13 mouse cellular contexts compared by ENCODE assay signal in genomic region chr4:43398014-43398413, GRCm38 (mm10). TPM values are rescaled to one million over a fixed set of nuclear protein-coding genes. Genes with fewer than 3 reads are reported as not detected.
A peak's percentile ranks its signal among the peaks of the same experiment; 100 is the strongest.
DNase-seq lines count a peak whose midpoint lies in the region; ATAC-seq and TF ChIP-seq lines count a peak whose summit lies in the region.
"Had no signal": no experiment of that assay in that cellular context is flagged by ENCODE, and none has a peak within 500 bp of the region (broad histone marks: within the 10 kb centered on the region; RNA-seq: fewer than 3 reads in every experiment).

No protein-coding gene starts in this region.

- H3K9ac ChIP-seq in heart, embryonic 14.5 days (ENCODE audit: low read length), result peak overlapping the region; percentile 74
- no peak overlapping the region for H3K9ac ChIP-seq in midbrain, embryonic 13.5 days (replicated peaks)
- no peak overlapping the region for H3K9ac ChIP-seq in heart, postnatal 0 days (replicated peaks; ENCODE audit: low read depth, low read length)
- no peak overlapping the region for H3K9ac ChIP-seq in midbrain, embryonic 11.5 days (ENCODE audit: low read length)
- H3K9ac ChIP-seq: liver, postnatal 0 days; neural tube, embryonic 12.5 days had no signal

- no peak for TF ChIP-seq POLR2A in small intestine, adult 2 months (IDR thresholded peaks at IDR 0.05; ENCODE audit: low read depth, low read length)

- intact Hi-C loops in heart, postnatal 36 days (cut with DNase I), result no loop called here

- no peak for ATAC-seq in heart, embryonic 14.5 days (ENCODE audit: insufficient number of reproducible peaks, insufficient read depth, low FRiP score, low read depth)
- no peak for ATAC-seq in midbrain, embryonic 13.5 days
- no peak for ATAC-seq in heart, postnatal 0 days (ENCODE audit: insufficient read depth, low read depth)
- no peak for ATAC-seq in midbrain, embryonic 11.5 days (ENCODE audit: low FRiP score)
- ATAC-seq: activated CD4-positive, CD25-positive, alpha-beta regulatory T cell, adult 4 months; liver, postnatal 0 days had no signal

- no peak; the same call in 1 of the 2 replicates for TF ChIP-seq EP300 in heart, postnatal 0 days (IDR thresholded peaks at IDR 0.05; ENCODE audit: low read depth)

- H3K27ac ChIP-seq in heart, embryonic 14.5 days (replicated peaks in 1 of 2; ENCODE audit: control insufficient read depth in 1 of 2, insufficient read depth in 1 of 2, low read depth in 2 of 2, low read length in 2 of 2), result peak overlapping the region; percentile 46 to 97
- H3K27ac ChIP-seq in midbrain, embryonic 13.5 days, result peak overlapping the region; percentile 39
- no peak overlapping the region for H3K27ac ChIP-seq in midbrain, embryonic 10.5 days (replicated peaks)
- H3K27ac ChIP-seq in heart, postnatal 0 days (ENCODE audit: low read depth), result peak overlapping the region; percentile 99
- 0 out of 2 replicates have a peak overlapping the region, but pooled peaks have one; percentile 31 for H3K27ac ChIP-seq in small intestine, adult 2 months (ENCODE audit: insufficient read depth, low read depth, low read length)
- no peak overlapping the region for H3K27ac ChIP-seq in midbrain, embryonic 11.5 days (ENCODE audit: low read depth, low read length)
- H3K27ac ChIP-seq: neural tube, embryonic 12.5 days had no signal

- H3K4me1 ChIP-seq in heart, embryonic 14.5 days (ENCODE audit: control insufficient read depth in 2 of 2, insufficient read depth in 2 of 2, low read length in 2 of 2), result peaks cover 47 to 67% of the 10 kb centered on the region in 2 experiments
- peaks cover 35% of the 10 kb centered on the region for H3K4me1 ChIP-seq in midbrain, embryonic 13.5 days (replicated peaks)
- H3K4me1 ChIP-seq in midbrain, embryonic 10.5 days, result peaks cover 39% of the 10 kb centered on the region
- peaks cover 71% of the 10 kb centered on the region for H3K4me1 ChIP-seq in heart, postnatal 0 days (ENCODE audit: control insufficient read depth, insufficient read depth)
- peaks cover 13% of the 10 kb centered on the region for H3K4me1 ChIP-seq in small intestine, adult 2 months (ENCODE audit: control insufficient read depth, insufficient read depth, insufficient read length, low read length)
- peaks cover 11% of the 10 kb centered on the region for H3K4me1 ChIP-seq in midbrain, embryonic 11.5 days (ENCODE audit: control insufficient read depth, insufficient read depth, low read length)

- H3K36me3 ChIP-seq in heart, embryonic 14.5 days (ENCODE audit: control insufficient read depth, insufficient read depth, low read length), result no peaks in the 10 kb centered on the region
- H3K36me3 ChIP-seq in midbrain, embryonic 13.5 days, result peaks cover 4% of the 10 kb centered on the region; the same call in 1 of the 2 replicates
- H3K36me3 ChIP-seq in midbrain, embryonic 10.5 days, result no peaks in the 10 kb centered on the region
- H3K36me3 ChIP-seq in heart, postnatal 0 days (replicated peaks; ENCODE audit: control insufficient read depth, insufficient read depth, low read length), result no peaks in the 10 kb centered on the region
- H3K36me3 ChIP-seq in small intestine, adult 2 months (ENCODE audit: control insufficient read depth, insufficient read depth, low read length), result no peaks in the 10 kb centered on the region
- H3K36me3 ChIP-seq in midbrain, embryonic 11.5 days (ENCODE audit: control insufficient read depth, insufficient read depth, low read length), result no peaks in the 10 kb centered on the region
- H3K36me3 ChIP-seq: neural tube, embryonic 12.5 days had no signal

- no peaks in the 10 kb centered on the region for H3K27me3 ChIP-seq in heart, embryonic 14.5 days (ENCODE audit: control insufficient read depth, insufficient read depth, low read length)
- no peaks in the 10 kb centered on the region for H3K27me3 ChIP-seq in midbrain, embryonic 13.5 days
- no peaks in the 10 kb centered on the region for H3K27me3 ChIP-seq in midbrain, embryonic 10.5 days (ENCODE audit: low read depth, poor library complexity, severe bottlenecking)
- H3K27me3 ChIP-seq in heart, postnatal 0 days (ENCODE audit: control insufficient read depth, insufficient read depth, low read length), result no peaks in the 10 kb centered on the region
- no peaks in the 10 kb centered on the region for H3K27me3 ChIP-seq in small intestine, adult 2 months (ENCODE audit: control insufficient read depth, insufficient read depth, low read length)
- no peaks in the 10 kb centered on the region for H3K27me3 ChIP-seq in midbrain, embryonic 11.5 days (ENCODE audit: control insufficient read depth, insufficient read depth, low read length)
- H3K27me3 ChIP-seq: neural tube, embryonic 12.5 days had no signal

- DNase-seq in heart, postnatal 36 days, result no peak
- no peak for DNase-seq in midbrain, embryonic 10.5 days (ENCODE audit: low spot score)
- no peak for DNase-seq in heart, postnatal 0 days (ENCODE audit: low spot score)
- DNase-seq in midbrain, embryonic 11.5 days (ENCODE audit: low spot score, missing footprints), result no peak
- DNase-seq: cerebellum, adult 8-10 months; liver, postnatal 0 days had no signal

- H3K4me3 ChIP-seq in heart, embryonic 14.5 days (ENCODE audit: control insufficient read depth in 1 of 2, insufficient read depth in 1 of 2, low read depth in 1 of 2, low read length in 2 of 2), result no peak overlapping the region
- H3K4me3 ChIP-seq in midbrain, embryonic 13.5 days (replicated peaks), result no peak overlapping the region
- H3K4me3 ChIP-seq in midbrain, embryonic 10.5 days, result no peak overlapping the region
- no peak overlapping the region for H3K4me3 ChIP-seq in heart, postnatal 0 days (ENCODE audit: low read depth, low read length)
- no peak overlapping the region for H3K4me3 ChIP-seq in small intestine, adult 2 months (ENCODE audit: low read depth, low read length)
- no peak overlapping the region for H3K4me3 ChIP-seq in midbrain, embryonic 11.5 days (ENCODE audit: low read depth, low read length)
- H3K4me3 ChIP-seq: neural tube, embryonic 12.5 days had no signal

- 80% methylated on average over 4 of the region's 4 CpGs for WGBS in heart, embryonic 14.5 days
- 79% methylated on average over 4 of the region's 4 CpGs for WGBS in midbrain, embryonic 13.5 days
- 89% methylated on average over 4 of the region's 4 CpGs for WGBS in midbrain, embryonic 10.5 days
- 80% methylated on average over 4 of the region's 4 CpGs for WGBS in heart, postnatal 0 days
- WGBS in small intestine, adult 2 months, result 88% methylated on average over 4 of the region's 4 CpGs
- WGBS in midbrain, embryonic 11.5 days, result 83% methylated on average over 4 of the region's 4 CpGs

- no peaks in the 10 kb centered on the region for H3K9me3 ChIP-seq in heart, embryonic 14.5 days (ENCODE audit: control insufficient read depth, low read length)
- no peaks in the 10 kb centered on the region for H3K9me3 ChIP-seq in midbrain, embryonic 13.5 days
- H3K9me3 ChIP-seq in midbrain, embryonic 10.5 days (replicated peaks), result no peaks in the 10 kb centered on the region
- H3K9me3 ChIP-seq in heart, postnatal 0 days (replicated peaks; ENCODE audit: control insufficient read depth, low read length), result no peaks in the 10 kb centered on the region
- H3K9me3 ChIP-seq in midbrain, embryonic 11.5 days (ENCODE audit: control insufficient read depth, low read length), result no peaks in the 10 kb centered on the region
- H3K9me3 ChIP-seq: neural tube, embryonic 12.5 days had no signal

- TF ChIP-seq CTCF in heart, postnatal 0 days (IDR thresholded peaks at IDR 0.05; ENCODE audit: low read depth), result no peak
- TF ChIP-seq CTCF in small intestine, adult 2 months (IDR thresholded peaks at IDR 0.05; ENCODE audit: extremely low read depth, insufficient read length, insufficient replicate concordance, low read depth, low read length), result no peak

- no peak overlapping the region for H3K4me2 ChIP-seq in heart, embryonic 14.5 days (ENCODE audit: low read length)
- no peak overlapping the region for H3K4me2 ChIP-seq in midbrain, embryonic 13.5 days (replicated peaks)
- no peak overlapping the region for H3K4me2 ChIP-seq in heart, postnatal 0 days (ENCODE audit: low read depth, low read length)
- no peak overlapping the region for H3K4me2 ChIP-seq in midbrain, embryonic 11.5 days
- H3K4me2 ChIP-seq: neural tube, embryonic 12.5 days had no signal

RNA-seq across cellular contexts. Expression of gene Rusc2, which starts 16.2 kb away (rescaled TPM):
- polyA plus RNA-seq in heart, embryonic 14.5 days (2014; fragmentation: Nextera tagmentation; extraction: Ambion mirVana), result 6.4 and 10.9 TPM in 2 replicates
- 10 to 100 TPM; 45.5 to 46.0 TPM for total RNA-seq in heart, postnatal 36 days (2021)
- polyA plus RNA-seq in midbrain, embryonic 13.5 days (2015; fragmentation: Nextera tagmentation; extraction: Ambion mirVana), result 68.8 and 75.4 TPM in 2 replicates
- polyA plus RNA-seq in midbrain, embryonic 10.5 days (2016; fragmentation: Nextera tagmentation; extraction: Ambion mirVana), result 10.5 and 18.1 TPM in 2 replicates
- total RNA-seq in heart, postnatal 0 days (2014; rRNA removed; ENCODE audit: low replicate concordance), result 32.2 and 34.9 TPM in 2 replicates
- polyA plus RNA-seq in heart, postnatal 0 days (2015; fragmentation: Nextera tagmentation; extraction: Ambion mirVana), result 7.2 and 8.0 TPM in 2 replicates
- polyA plus RNA-seq in small intestine, adult 2 months (2012; rRNA removed), result 9.4 and 11.2 TPM in 2 replicates
- polyA plus RNA-seq in midbrain, embryonic 11.5 days (2014; fragmentation: Nextera tagmentation; extraction: Ambion mirVana), result 13.7 TPM in 2 replicates
- polyA plus RNA-seq: activated CD4-positive, CD25-positive, alpha-beta regulatory T cell, adult 4 months had no signal

RNA-seq across cellular contexts. Expression of gene Fam166b, which starts 30.9 kb away (rescaled TPM):
- 0.16 TPM in 1 of 2 replicates, not detected in the other for polyA plus RNA-seq in heart, embryonic 14.5 days (2014; fragmentation: Nextera tagmentation; extraction: Ambion mirVana)
- not detected for total RNA-seq in heart, postnatal 36 days (2021)
- polyA plus RNA-seq in midbrain, embryonic 13.5 days (2015; fragmentation: Nextera tagmentation; extraction: Ambion mirVana), result 0.30 and 0.83 TPM in 2 replicates
- polyA plus RNA-seq in midbrain, embryonic 10.5 days (2016; fragmentation: Nextera tagmentation; extraction: Ambion mirVana), result 0.14 and 0.25 TPM in 2 replicates
- total RNA-seq in heart, postnatal 0 days (2014; rRNA removed; ENCODE audit: low replicate concordance), result not detected in 2 replicates
- polyA plus RNA-seq in heart, postnatal 0 days (2015; fragmentation: Nextera tagmentation; extraction: Ambion mirVana), result 0.14 and 0.25 TPM in 2 replicates
- polyA plus RNA-seq in small intestine, adult 2 months (2012; rRNA removed), result 0.24 TPM in 1 of 2 replicates, not detected in the other
- polyA plus RNA-seq in midbrain, embryonic 11.5 days (2014; fragmentation: Nextera tagmentation; extraction: Ambion mirVana), result 0.54 and 0.59 TPM in 2 replicates
- polyA plus RNA-seq: activated CD4-positive, CD25-positive, alpha-beta regulatory T cell, adult 4 months; spleen, adult 2 months had no signal

RNA-seq across cellular contexts. Expression of gene Tesk1, which starts 43.7 kb away (rescaled TPM):
- polyA plus RNA-seq in heart, embryonic 14.5 days (2014; fragmentation: Nextera tagmentation; extraction: Ambion mirVana), result 8.9 and 9.4 TPM in 2 replicates
- 10 to 100 TPM; 32.8 to 33.4 TPM for total RNA-seq in heart, postnatal 36 days (2021)
- polyA plus RNA-seq in midbrain, embryonic 13.5 days (2015; fragmentation: Nextera tagmentation; extraction: Ambion mirVana), result 6.1 and 8.4 TPM in 2 replicates
- polyA plus RNA-seq in midbrain, embryonic 10.5 days (2016; fragmentation: Nextera tagmentation; extraction: Ambion mirVana), result 2.9 and 6.0 TPM in 2 replicates
- total RNA-seq in heart, postnatal 0 days (2014; rRNA removed; ENCODE audit: low replicate concordance), result 51.3 and 55.5 TPM in 2 replicates
- 3.9 and 5.1 TPM in 2 replicates for polyA plus RNA-seq in heart, postnatal 0 days (2015; fragmentation: Nextera tagmentation; extraction: Ambion mirVana)
- polyA plus RNA-seq in small intestine, adult 2 months (2012; rRNA removed), result 45.8 and 77.6 TPM in 2 replicates
- polyA plus RNA-seq in midbrain, embryonic 11.5 days (2014; fragmentation: Nextera tagmentation; extraction: Ambion mirVana), result 7.2 and 7.3 TPM in 2 replicates

RNA-seq across cellular contexts. Expression of gene Cd72, which starts 56.4 kb away (rescaled TPM):
- 3.1 and 3.9 TPM in 2 replicates for polyA plus RNA-seq in heart, embryonic 14.5 days (2014; fragmentation: Nextera tagmentation; extraction: Ambion mirVana)
- total RNA-seq in heart, postnatal 36 days (2021), result 1 to 10 TPM in 1 of 2 experiments, under 1 TPM in 1; 0.89 to 1.6 TPM
- 4.1 and 4.7 TPM in 2 replicates for polyA plus RNA-seq in midbrain, embryonic 13.5 days (2015; fragmentation: Nextera tagmentation; extraction: Ambion mirVana)
- polyA plus RNA-seq in midbrain, embryonic 10.5 days (2016; fragmentation: Nextera tagmentation; extraction: Ambion mirVana), result 1.4 and 1.8 TPM in 2 replicates
- 0.08 and 0.81 TPM in 2 replicates for total RNA-seq in heart, postnatal 0 days (2014; rRNA removed; ENCODE audit: low replicate concordance)
- polyA plus RNA-seq in heart, postnatal 0 days (2015; fragmentation: Nextera tagmentation; extraction: Ambion mirVana), result 3.4 TPM in 2 replicates
- polyA plus RNA-seq in small intestine, adult 2 months (2012; rRNA removed), result 2.8 and 11.4 TPM in 2 replicates
- 2.9 and 3.4 TPM in 2 replicates for polyA plus RNA-seq in midbrain, embryonic 11.5 days (2014; fragmentation: Nextera tagmentation; extraction: Ambion mirVana)
- total RNA-seq: layer of hippocampus, postnatal 14 days had no signal

Comparison
In these comparisons a context has a peak if more than half of its experiments do, and no peak if none do; other contexts are left out.
1. H3K27ac ChIP-seq: peak in heart, embryonic 14.5 days (2 of 2), midbrain, embryonic 13.5 days (single experiment), heart, postnatal 0 days (single experiment) and small intestine, adult 2 months (single experiment); none in midbrain, embryonic 10.5 days (single experiment) and midbrain, embryonic 11.5 days (single experiment).